Mouse (Mus musculus): ENCODE measurements around the gene Rhoc. TPM values are rescaled to one million over a fixed set of nuclear protein-coding genes. Genes with fewer than 3 reads are reported as not detected.
A peak's percentile ranks its signal among the peaks of the same experiment; 100 is the strongest.

Gene Rhoc
- total and polyA plus RNA-seq, 3 experiments: 69.7 to 132 (median 128) TPM

GRCm38 (mm10) chr3:104815346-104815745, 27.2 kb downstream of the Rhoc start:
- no peak for DNase-seq

- no peak for DNase-seq
Observed at GRCm38 (mm10) chr3:104816130-104816529, 28.0 kb downstream of the Rhoc start.

- DNase-seq: peak; percentile 78
Observed at GRCm38 (mm10) chr3:104817481-104817990, 29.4 kb downstream of the Rhoc start.

GRCm38 (mm10) chr3:104817991-104818748, 30.0 kb downstream of the Rhoc start, which contains the start of gene Mov10:
Gene Mov10 (minus strand): TSS chr3:104818563.
- peak; percentile 81 for DNase-seq

GRCm38 (mm10) chr3:104818749-104819134, 30.6 kb downstream of the Rhoc start:
- DNase-seq: no peak

- no peak for DNase-seq
Observed at GRCm38 (mm10) chr3:104820426-104820825, 32.3 kb downstream of the Rhoc start.

GRCm38 (mm10) chr3:104822413-104822812, 34.2 kb downstream of the Rhoc start:
- DNase-seq: no peak

- no peak for DNase-seq
Observed at GRCm38 (mm10) chr3:104835797-104836196, 47.6 kb downstream of the Rhoc start.

GRCm38 (mm10) chr3:104841049-104841448, 52.9 kb downstream of the Rhoc start:
- no peak for DNase-seq

Other genes with a start within 250 kb of the Rhoc start
- 10 to 100 TPM; 51.5 to 60.9 TPM for gene Slc16a1, start 149.7 kb upstream of the Rhoc start, total RNA-seq (2021)
- 18.4 and 29.5 TPM in 2 replicates for gene Slc16a1, start 149.7 kb upstream of the Rhoc start, polyA plus RNA-seq (2012; rRNA removed)
- 10 to 100 TPM in 1 of 2 experiments, 1 to 10 TPM in 1; 5.0 to 13.1 TPM for gene Ppm1j, start 7.3 kb upstream of the Rhoc start, total RNA-seq (2021)
- gene Ppm1j, start 7.3 kb upstream of the Rhoc start, polyA plus RNA-seq (2012; rRNA removed): 11.6 and 12.2 TPM in 2 replicates
- gene Fam19a3, start 6.5 kb upstream of the Rhoc start, total RNA-seq (2021): 1 to 10 TPM in 1 of 2 experiments, under 1 TPM in 1; 0.43 to 1.3 TPM
- 0.46 and 2.1 TPM in 2 replicates for gene Fam19a3, start 6.5 kb upstream of the Rhoc start, polyA plus RNA-seq (2012; rRNA removed)
- 10 to 100 TPM; 16.7 to 18.9 TPM for gene Mov10, start 30.2 kb downstream of the Rhoc start, total RNA-seq (2021)
- 13.2 and 15.3 TPM in 2 replicates for gene Mov10, start 30.2 kb downstream of the Rhoc start, polyA plus RNA-seq (2012; rRNA removed)
- gene St7l, start 75.6 kb downstream of the Rhoc start, total RNA-seq (2021): 10 to 100 TPM; 54.0 to 59.4 TPM
- 8.3 and 9.6 TPM in 2 replicates for gene St7l, start 75.6 kb downstream of the Rhoc start, polyA plus RNA-seq (2012; rRNA removed)
- gene Capza1, start 76.1 kb downstream of the Rhoc start, total RNA-seq (2021): 100 to 1,000 TPM in 1 of 2 experiments, 10 to 100 TPM in 1; 77.7 to 109 TPM
- gene Capza1, start 76.1 kb downstream of the Rhoc start, polyA plus RNA-seq (2012; rRNA removed): 5.8 and 7.3 TPM in 2 replicates
- 10 to 100 TPM; 16.5 to 25.9 TPM for gene Wnt2b, start 173.5 kb downstream of the Rhoc start, total RNA-seq (2021)
- 17.6 and 20.1 TPM in 2 replicates for gene Wnt2b, start 173.5 kb downstream of the Rhoc start, polyA plus RNA-seq (2012; rRNA removed)